Mouse (Mus musculus): ENCODE data around the gene Kng2. TPM values are rescaled to one million over a fixed set of nuclear protein-coding genes. Genes with fewer than 3 reads are reported as not detected.
"Not testable (repeated sequence)": the region's sequence is repeated elsewhere in the genome, so short reads cannot be mapped to it uniquely, and the experiment has no call there.

The Kng2 gene
- polyA plus RNA-seq, 1 experiment from 2014 or later = 122 TPM

GRCm38 (mm10) chr16:23033673-23034072, 4.4 kb upstream of the Kng2 start:
- H3K9me3 ChIP-seq (replicated peaks; ENCODE audit: control insufficient read depth, low read length) = no peaks in the 10 kb centered on the region
- H3K27ac ChIP-seq (ENCODE audit: low read length) = no peak overlapping the region
- H3K4me2 ChIP-seq (ENCODE audit: low read depth, low read length) = no peak overlapping the region
- WGBS (ENCODE audit: insufficient replicate concordance) = 71% methylated on average over 4 of the region's 4 CpGs
- no peak for ATAC-seq (ENCODE audit: low read depth)
- H3K9ac ChIP-seq (ENCODE audit: low read depth, low read length) = no peak overlapping the region
- no peaks in the 10 kb centered on the region for H3K36me3 ChIP-seq (ENCODE audit: control insufficient read depth, insufficient read depth)
- H3K4me1 ChIP-seq (ENCODE audit: control insufficient read depth, low read depth, low read length) = no peaks in the 10 kb centered on the region
- H3K27me3 ChIP-seq (ENCODE audit: control insufficient read depth, insufficient read depth, low read depth, low read length) = no peaks in the 10 kb centered on the region
- H3K4me3 ChIP-seq (ENCODE audit: low read depth, low read length) = no peak overlapping the region

DNA sequence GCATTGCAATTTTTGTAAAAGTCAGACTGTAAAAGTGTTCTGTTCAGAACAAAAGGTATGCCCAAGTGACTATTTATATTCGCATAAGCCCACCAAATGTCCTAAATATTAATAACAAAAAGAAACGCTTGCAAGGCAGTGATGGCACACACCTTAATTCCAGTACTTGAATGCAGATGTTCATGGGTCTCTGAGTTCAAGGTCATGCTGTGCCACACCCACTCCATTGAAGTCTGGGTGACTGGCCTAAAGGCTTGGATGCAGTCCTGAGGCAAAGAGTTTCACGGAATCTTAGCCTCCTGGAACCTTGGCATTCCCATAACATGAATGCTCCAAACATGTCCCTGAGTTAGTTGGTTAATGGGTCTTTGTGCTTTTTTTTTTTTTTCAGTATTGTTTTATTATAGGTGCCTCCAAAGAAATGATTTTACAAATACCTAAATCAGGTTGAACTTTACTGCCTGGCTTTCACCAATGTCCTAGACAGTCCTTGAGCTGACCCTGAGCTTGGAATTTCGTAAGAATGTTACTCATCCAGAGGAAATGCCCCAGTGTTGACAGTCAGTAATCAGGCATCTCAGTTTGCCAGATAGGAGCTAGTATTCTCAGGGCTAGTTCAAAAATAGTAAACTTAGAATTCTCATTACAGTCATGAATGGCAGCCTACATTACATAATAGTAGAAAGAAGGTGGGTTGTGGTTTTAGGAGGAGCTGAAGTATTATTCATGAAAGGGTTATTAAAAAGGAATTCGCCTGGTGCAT, 1.6 kb upstream of the Kng2 start:
- Histone ChIP-seq H3K9ac (ENCODE audit: low read depth, low read length) (no peak overlapping the region), H3K27me3 (ENCODE audit: control insufficient read depth, insufficient read depth, low read depth, low read length) (no peaks in the 10 kb centered on the region), H3K4me1 (ENCODE audit: control insufficient read depth, low read depth, low read length) (no peaks in the 10 kb centered on the region), H3K27ac (ENCODE audit: low read length) (no peak overlapping the region), H3K9me3 (replicated peaks; ENCODE audit: control insufficient read depth, low read length) (no peaks in the 10 kb centered on the region), H3K36me3 (ENCODE audit: control insufficient read depth, insufficient read depth) (no peaks in the 10 kb centered on the region), H3K4me2 (ENCODE audit: low read depth, low read length) (no peak overlapping the region), H3K4me3 (ENCODE audit: low read depth, low read length) (no peak overlapping the region)
- no peak for ATAC-seq (ENCODE audit: low read depth)
- WGBS (ENCODE audit: insufficient replicate concordance) = 63% methylated on average over 5 of the region's 5 CpGs

DNA sequence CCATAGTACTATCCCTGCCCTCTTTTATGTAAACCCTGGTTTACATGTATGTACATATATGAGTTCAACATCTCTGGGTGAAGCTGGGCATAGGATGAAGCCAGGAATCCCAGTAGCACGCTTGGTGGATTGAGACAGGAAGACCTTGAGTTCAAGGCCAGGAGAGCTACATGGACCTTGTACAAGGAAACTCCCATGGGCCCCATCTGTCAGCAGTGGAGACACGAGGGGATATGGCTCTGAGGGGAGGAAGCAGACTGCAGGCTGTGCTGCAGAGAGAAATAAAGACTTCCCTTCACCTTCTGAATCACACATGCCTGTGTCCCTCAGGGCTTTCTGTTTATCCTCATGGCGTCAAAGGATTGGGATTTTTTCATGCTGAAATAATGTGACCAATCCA, 1.9 kb downstream of the Kng2 start:
- not testable (repeated sequence) for H3K27ac ChIP-seq (ENCODE audit: low read length); H3K4me1 ChIP-seq (ENCODE audit: control insufficient read depth, low read depth, low read length); H3K27me3 ChIP-seq (ENCODE audit: control insufficient read depth, insufficient read depth, low read depth, low read length); H3K36me3 ChIP-seq (ENCODE audit: control insufficient read depth, insufficient read depth); H3K9me3 ChIP-seq (replicated peaks; ENCODE audit: control insufficient read depth, low read length); ATAC-seq (ENCODE audit: low read depth); H3K9ac ChIP-seq (ENCODE audit: low read depth, low read length)
- peak overlapping the region; percentile 36 for H3K4me2 ChIP-seq (ENCODE audit: low read depth, low read length)
- 26% methylated on average over 3 of the region's 3 CpGs for WGBS (ENCODE audit: insufficient replicate concordance)
- H3K4me3 ChIP-seq (ENCODE audit: low read depth, low read length) = peak overlapping the region; percentile 11; the same call in 1 of the 2 replicates

GRCm38 (mm10) chr16:23026582-23026981, 2.7 kb downstream of the Kng2 start:
- Histone ChIP-seq H3K9ac (ENCODE audit: low read depth, low read length) (no peak overlapping the region), H3K4me1 (ENCODE audit: control insufficient read depth, low read depth, low read length) (no peaks in the 10 kb centered on the region), H3K27ac (ENCODE audit: low read length) (no peak overlapping the region), H3K9me3 (replicated peaks; ENCODE audit: control insufficient read depth, low read length) (no peaks in the 10 kb centered on the region), H3K4me3 (ENCODE audit: low read depth, low read length) (peak overlapping the region; percentile 2; the same call in 1 of the 2 replicates), H3K4me2 (ENCODE audit: low read depth, low read length) (peak overlapping the region; percentile 36), H3K36me3 (ENCODE audit: control insufficient read depth, insufficient read depth) (no peaks in the 10 kb centered on the region), H3K27me3 (ENCODE audit: control insufficient read depth, insufficient read depth, low read depth, low read length) (no peaks in the 10 kb centered on the region)
- no peak for ATAC-seq (ENCODE audit: low read depth)

DNA sequence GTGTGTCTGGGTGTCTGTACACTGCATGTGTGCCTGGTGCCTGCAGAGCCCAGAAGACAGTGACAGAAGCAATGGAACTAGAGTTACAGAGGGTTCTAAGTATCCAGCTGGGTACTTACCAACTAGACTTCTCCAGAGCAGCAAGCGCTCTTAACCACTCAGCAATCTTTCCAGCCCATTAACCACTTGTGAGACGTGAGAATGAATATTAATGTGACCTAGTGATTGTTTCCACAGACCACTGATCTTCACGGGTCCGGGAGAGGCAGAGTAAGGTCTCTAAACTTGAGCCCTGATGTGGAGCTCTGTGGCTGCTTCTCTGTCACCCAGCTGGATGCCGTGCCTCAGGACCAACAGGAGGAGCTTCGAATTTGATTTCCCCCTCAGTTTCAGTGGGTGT, 4.2 kb downstream of the Kng2 start:
- Histone ChIP-seq H3K36me3 (ENCODE audit: control insufficient read depth, insufficient read depth) (no peaks in the 10 kb centered on the region), H3K9me3 (replicated peaks; ENCODE audit: control insufficient read depth, low read length) (no peaks in the 10 kb centered on the region), H3K4me3 (ENCODE audit: low read depth, low read length) (no peak overlapping the region), H3K4me2 (ENCODE audit: low read depth, low read length) (no peak overlapping the region), H3K27ac (ENCODE audit: low read length) (no peak overlapping the region), H3K4me1 (ENCODE audit: control insufficient read depth, low read depth, low read length) (no peaks in the 10 kb centered on the region), H3K9ac (ENCODE audit: low read depth, low read length) (no peak overlapping the region), H3K27me3 (ENCODE audit: control insufficient read depth, insufficient read depth, low read depth, low read length) (no peaks in the 10 kb centered on the region)
- no peak for ATAC-seq (ENCODE audit: low read depth)
- 49% methylated on average over 6 of the region's 6 CpGs for WGBS (ENCODE audit: insufficient replicate concordance)

DNA sequence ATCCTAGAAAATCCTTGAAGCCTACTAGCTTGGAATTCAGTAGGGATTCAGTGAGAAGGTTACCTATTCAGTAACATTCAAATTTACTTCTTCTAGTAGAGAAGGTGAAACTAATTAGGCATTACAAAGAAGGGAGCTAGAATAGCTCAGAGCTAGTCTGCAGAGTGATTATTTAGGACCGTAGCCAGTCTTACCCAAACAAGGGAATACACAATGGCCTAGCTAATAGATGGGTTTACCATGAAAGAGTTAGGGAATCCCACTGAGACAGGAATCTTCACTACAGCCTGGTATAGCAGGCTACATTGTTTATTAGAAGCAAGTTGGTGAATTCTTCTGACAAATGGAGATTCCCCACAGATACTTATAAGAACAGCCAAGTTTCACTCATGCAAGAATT, 8.7 kb downstream of the Kng2 start:
- ATAC-seq (ENCODE audit: low read depth); H3K4me2 ChIP-seq (ENCODE audit: low read depth, low read length); H3K27ac ChIP-seq (ENCODE audit: low read length); H3K9me3 ChIP-seq (replicated peaks; ENCODE audit: control insufficient read depth, low read length); H3K36me3 ChIP-seq (ENCODE audit: control insufficient read depth, insufficient read depth); H3K27me3 ChIP-seq (ENCODE audit: control insufficient read depth, insufficient read depth, low read depth, low read length); H3K4me3 ChIP-seq (ENCODE audit: low read depth, low read length); H3K9ac ChIP-seq (ENCODE audit: low read depth, low read length); H3K4me1 ChIP-seq (ENCODE audit: control insufficient read depth, low read depth, low read length): not testable (repeated sequence)
- 53% methylated on average over 1 of the region's 1 CpGs for WGBS (ENCODE audit: insufficient replicate concordance)

GRCm38 (mm10) chr16:23014645-23015044, 14.6 kb downstream of the Kng2 start:
- 74% methylated on average over 8 of the region's 8 CpGs for WGBS (ENCODE audit: insufficient replicate concordance)
- H3K27ac ChIP-seq (ENCODE audit: low read length); ATAC-seq (ENCODE audit: low read depth); H3K4me2 ChIP-seq (ENCODE audit: low read depth, low read length); H3K4me1 ChIP-seq (ENCODE audit: control insufficient read depth, low read depth, low read length); H3K27me3 ChIP-seq (ENCODE audit: control insufficient read depth, insufficient read depth, low read depth, low read length); H3K36me3 ChIP-seq (ENCODE audit: control insufficient read depth, insufficient read depth); H3K4me3 ChIP-seq (ENCODE audit: low read depth, low read length); H3K9ac ChIP-seq (ENCODE audit: low read depth, low read length); H3K9me3 ChIP-seq (replicated peaks; ENCODE audit: control insufficient read depth, low read length): not testable (repeated sequence)

GRCm38 (mm10) chr16:23013786-23014185, 15.5 kb downstream of the Kng2 start:
- H3K4me1 ChIP-seq (ENCODE audit: control insufficient read depth, low read depth, low read length); H3K27ac ChIP-seq (ENCODE audit: low read length); H3K9me3 ChIP-seq (replicated peaks; ENCODE audit: control insufficient read depth, low read length); H3K9ac ChIP-seq (ENCODE audit: low read depth, low read length); H3K4me2 ChIP-seq (ENCODE audit: low read depth, low read length); H3K27me3 ChIP-seq (ENCODE audit: control insufficient read depth, insufficient read depth, low read depth, low read length); ATAC-seq (ENCODE audit: low read depth); H3K4me3 ChIP-seq (ENCODE audit: low read depth, low read length); H3K36me3 ChIP-seq (ENCODE audit: control insufficient read depth, insufficient read depth): not testable (repeated sequence)
- WGBS (ENCODE audit: insufficient replicate concordance) = 63% methylated on average over 2 of the region's 2 CpGs

- H3K36me3 ChIP-seq (ENCODE audit: control insufficient read depth, insufficient read depth); H3K27me3 ChIP-seq (ENCODE audit: control insufficient read depth, insufficient read depth, low read depth, low read length); H3K4me2 ChIP-seq (ENCODE audit: low read depth, low read length); ATAC-seq (ENCODE audit: low read depth); H3K4me1 ChIP-seq (ENCODE audit: control insufficient read depth, low read depth, low read length); H3K9me3 ChIP-seq (replicated peaks; ENCODE audit: control insufficient read depth, low read length); H3K9ac ChIP-seq (ENCODE audit: low read depth, low read length); H3K27ac ChIP-seq (ENCODE audit: low read length); H3K4me3 ChIP-seq (ENCODE audit: low read depth, low read length): not testable (repeated sequence)
- WGBS (ENCODE audit: insufficient replicate concordance) = 55% methylated on average over 3 of the region's 3 CpGs
Measured at GRCm38 (mm10) chr16:22996951-22997350, 32.3 kb downstream of the Kng2 start.

Measured in liver, embryonic 16.5 days (tissue).